Mouse (Mus musculus): ENCODE results near the gene Erlec1. TPM values are rescaled to one million over a fixed set of nuclear protein-coding genes. Genes with fewer than 3 reads are reported as not detected.
A peak's percentile ranks its signal among the peaks of the same experiment; 100 is the strongest.

Gene Erlec1
- total RNA-seq, 1 experiment = 12.9 TPM

GRCm38 (mm10) chr11:30896201-30896600, 57.9 kb downstream of the Erlec1 start:
- in situ Hi-C loops (cut with MboI; ENCODE audit: low sequenced_read_pairs in 2 of 2, unreplicated experiment in 2 of 2) = no loop called here
- H3K9ac ChIP-seq (ENCODE audit: insufficient read depth, low read depth, low read length, poor library complexity, severe bottlenecking) = no peak overlapping the region
- H3K27ac ChIP-seq (ENCODE audit: insufficient read depth, low read depth, low read length, poor library complexity, severe bottlenecking) = no peak overlapping the region
- no peaks in the 10 kb centered on the region for H3K9me3 ChIP-seq (ENCODE audit: control insufficient read depth, insufficient read depth, low read depth, low read length)
- no peaks in the 10 kb centered on the region for H3K36me3 ChIP-seq (ENCODE audit: control insufficient read depth, insufficient read depth, low read length, poor library complexity, severe bottlenecking)
- no peaks in the 10 kb centered on the region for H3K4me1 ChIP-seq (ENCODE audit: control insufficient read depth in 2 of 2, insufficient read depth in 2 of 2, low read length in 2 of 2, poor library complexity in 1 of 2)
- no peak overlapping the region for H3K4me3 ChIP-seq (ENCODE audit: insufficient read depth in 1 of 2, low read depth in 1 of 2, low read length in 2 of 2, poor library complexity in 1 of 2, severe bottlenecking in 1 of 2)
- TF ChIP-seq ZC3H11A (IDR thresholded peaks at IDR 0.05; ENCODE audit: borderline replicate concordance, low read depth, low read length) (no peak), HCFC1 (IDR thresholded peaks at IDR 0.05; ENCODE audit: borderline replicate concordance, insufficient read depth, low read length) (no peak), MAFK (IDR thresholded peaks at IDR 0.05; ENCODE audit: insufficient read depth, low read depth, low read length) (no peak), ZNF384 (IDR thresholded peaks at IDR 0.05; ENCODE audit: low read depth, low read length) (no peak), CHD2 (IDR thresholded peaks at IDR 0.05; ENCODE audit: low read depth, low read length) (no peak)
- peak; percentile 4 for DNase-seq (ENCODE audit: low read depth, low spot score)

GRCm38 (mm10) chr11:30888153-30888552, 66.0 kb downstream of the Erlec1 start:
- TF ChIP-seq CHD2 (IDR thresholded peaks at IDR 0.05; ENCODE audit: low read depth, low read length) (no peak), ZNF384 (IDR thresholded peaks at IDR 0.05; ENCODE audit: low read depth, low read length) (no peak), HCFC1 (IDR thresholded peaks at IDR 0.05; ENCODE audit: borderline replicate concordance, insufficient read depth, low read length) (no peak), ZC3H11A (IDR thresholded peaks at IDR 0.05; ENCODE audit: borderline replicate concordance, low read depth, low read length) (no peak), MAFK (IDR thresholded peaks at IDR 0.05; ENCODE audit: insufficient read depth, low read depth, low read length) (no peak)
- Histone ChIP-seq H3K27ac (ENCODE audit: insufficient read depth, low read depth, low read length, poor library complexity, severe bottlenecking) (no peak overlapping the region), H3K4me3 (ENCODE audit: insufficient read depth in 1 of 2, low read depth in 1 of 2, low read length in 2 of 2, poor library complexity in 1 of 2, severe bottlenecking in 1 of 2) (no peak overlapping the region)

GRCm38 (mm10) chr11:30885171-30885871, 68.8 kb downstream of the Erlec1 start, which contains the start of the genes Gpr75 and Asb3:
Gene Gpr75 (plus strand): TSS chr11:30885358.
Gene Asb3 (plus strand): TSS chr11:30885416.
- Histone ChIP-seq H3K9me3 (ENCODE audit: control insufficient read depth, insufficient read depth, low read depth, low read length) (no peaks in the 10 kb centered on the region), H3K4me3 (ENCODE audit: insufficient read depth in 1 of 2, low read depth in 1 of 2, low read length in 2 of 2, poor library complexity in 1 of 2, severe bottlenecking in 1 of 2) (peak within 1 kb of the TSS; percentile 80 to 87), H3K36me3 (ENCODE audit: control insufficient read depth, insufficient read depth, low read length, poor library complexity, severe bottlenecking) (no peaks in the 10 kb centered on the region), H3K9ac (ENCODE audit: insufficient read depth, low read depth, low read length, poor library complexity, severe bottlenecking) (peak within 1 kb of the TSS; percentile 83), H3K4me1 (ENCODE audit: control insufficient read depth in 2 of 2, insufficient read depth in 2 of 2, low read length in 2 of 2, poor library complexity in 1 of 2) (peaks cover 0 to 3% of the 10 kb centered on the region in 2 experiments; a peak in 2 of 4 replicates), H3K27ac (ENCODE audit: insufficient read depth, low read depth, low read length, poor library complexity, severe bottlenecking) (peak within 1 kb of the TSS; percentile 14; the same call in 1 of the 2 replicates)
- peak; percentile 25 for DNase-seq (ENCODE audit: low read depth, low spot score)
- in situ Hi-C loops (cut with MboI; ENCODE audit: low sequenced_read_pairs in 2 of 2, unreplicated experiment in 2 of 2) = no loop called here
- TF ChIP-seq HCFC1 (IDR thresholded peaks at IDR 0.05; ENCODE audit: borderline replicate concordance, insufficient read depth, low read length) (no peak), ZC3H11A (IDR thresholded peaks at IDR 0.05; ENCODE audit: borderline replicate concordance, low read depth, low read length) (no peak), CHD2 (IDR thresholded peaks at IDR 0.05; ENCODE audit: low read depth, low read length) (no peak), ZNF384 (IDR thresholded peaks at IDR 0.05; ENCODE audit: low read depth, low read length) (no peak), MAFK (IDR thresholded peaks at IDR 0.05; ENCODE audit: insufficient read depth, low read depth, low read length) (no peak)

More at GRCm38 (mm10) chr11:30888153-30888552, 66.0 kb downstream of the Erlec1 start:
- in situ Hi-C loops (cut with MboI; ENCODE audit: low sequenced_read_pairs in 2 of 2, unreplicated experiment in 2 of 2) = no loop called here
- Histone ChIP-seq H3K36me3 (ENCODE audit: control insufficient read depth, insufficient read depth, low read length, poor library complexity, severe bottlenecking) (no peaks in the 10 kb centered on the region), H3K9me3 (ENCODE audit: control insufficient read depth, insufficient read depth, low read depth, low read length) (no peaks in the 10 kb centered on the region), H3K9ac (ENCODE audit: insufficient read depth, low read depth, low read length, poor library complexity, severe bottlenecking) (no peak overlapping the region), H3K4me1 (ENCODE audit: control insufficient read depth in 2 of 2, insufficient read depth in 2 of 2, low read length in 2 of 2, poor library complexity in 1 of 2) (peaks cover 0 to 3% of the 10 kb centered on the region in 2 experiments; a peak in 2 of 4 replicates)
- no peak for DNase-seq (ENCODE audit: low read depth, low spot score)

Other genes starting within 250 kb of the Erlec1 start
- 64.0 and 91.2 TPM in 2 replicates for gene Psme4, start 182.6 kb downstream of the Erlec1 start, total RNA-seq (2012; rRNA removed)
- gene Gpr75, start 69.0 kb downstream of the Erlec1 start, total RNA-seq (2012; rRNA removed) = 0.80 and 0.95 TPM in 2 replicates
- 7.4 and 9.7 TPM in 2 replicates for gene Asb3, start 68.9 kb downstream of the Erlec1 start, total RNA-seq (2012; rRNA removed)
- gene Chac2, start 32.0 kb upstream of the Erlec1 start, total RNA-seq (2012; rRNA removed) = 2.9 and 5.3 TPM in 2 replicates
- not detected in 2 replicates for gene Gm17332, start 228.1 kb upstream of the Erlec1 start, total RNA-seq (2012; rRNA removed)